Mouse (Mus musculus) central nervous system, embryonic 14 days (tissue): Measurements from ENCODE around the gene Actl11. TPM values are rescaled to one million over a fixed set of nuclear protein-coding genes. Genes with fewer than 3 reads are reported as not detected.

Experiments
- polyA plus RNA-seq: library from polyadenylated mRNA; depleted of rRNA; stranded (reverse); fragments of >200 nt; gene quantifications from 2 replicates; pipeline ENCODE4 v1.2.3, GENCODE M21; 2012; rRNA removed

Gene Actl11
- not detected in 2 replicates for polyA plus RNA-seq

DNA sequence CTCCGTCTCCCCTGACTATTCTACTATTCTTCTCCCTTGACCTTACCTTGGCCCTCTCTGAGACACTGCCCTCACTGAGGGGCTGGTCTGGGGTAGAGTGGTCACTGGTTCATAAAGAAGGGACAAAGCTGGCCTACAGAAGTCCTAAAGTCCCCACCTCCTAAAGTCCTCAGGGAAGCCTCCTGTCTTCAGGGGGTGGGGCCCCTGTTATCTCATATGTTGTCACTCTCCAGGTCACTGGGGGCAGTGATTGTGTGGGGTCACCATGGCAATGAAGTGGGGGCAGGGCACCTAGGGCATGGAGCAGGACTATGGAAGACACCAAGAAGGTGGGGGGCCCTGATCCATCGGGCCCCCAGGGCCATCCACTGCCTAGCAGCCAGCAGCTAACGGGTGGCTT is at the start of gene Actl11:
Gene Actl11, plus strand, starts transcription at position 301 of the 400 bp plus-strand sequence.

DNA sequence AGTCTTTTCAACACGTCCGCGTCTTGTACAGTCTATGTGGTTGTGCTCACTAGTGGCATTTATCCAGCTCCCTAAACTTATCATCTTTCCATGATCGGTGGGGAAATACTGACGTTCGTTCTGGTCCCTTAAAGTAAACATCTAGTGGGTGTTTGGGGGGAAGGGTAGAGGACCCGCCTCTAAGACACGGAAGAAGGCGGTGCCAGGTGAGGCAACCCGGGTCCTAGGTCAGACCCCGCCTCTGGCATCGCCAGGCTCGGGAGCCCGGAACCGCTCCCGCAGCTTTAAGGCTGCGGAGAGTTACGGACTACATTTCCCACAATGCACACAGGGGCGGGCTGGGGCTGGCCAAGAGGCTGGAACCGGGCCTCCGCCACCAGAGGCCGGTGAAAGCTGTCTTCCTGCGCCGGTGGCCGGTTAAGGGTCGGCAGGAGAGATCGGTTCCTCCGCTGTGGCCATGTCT is 40.4 kb upstream of the Actl11 start, which contains the start of gene Mon1a:
Gene Mon1a, plus strand, starts transcription at position 348 of the 463 bp plus-strand sequence.

DNA sequence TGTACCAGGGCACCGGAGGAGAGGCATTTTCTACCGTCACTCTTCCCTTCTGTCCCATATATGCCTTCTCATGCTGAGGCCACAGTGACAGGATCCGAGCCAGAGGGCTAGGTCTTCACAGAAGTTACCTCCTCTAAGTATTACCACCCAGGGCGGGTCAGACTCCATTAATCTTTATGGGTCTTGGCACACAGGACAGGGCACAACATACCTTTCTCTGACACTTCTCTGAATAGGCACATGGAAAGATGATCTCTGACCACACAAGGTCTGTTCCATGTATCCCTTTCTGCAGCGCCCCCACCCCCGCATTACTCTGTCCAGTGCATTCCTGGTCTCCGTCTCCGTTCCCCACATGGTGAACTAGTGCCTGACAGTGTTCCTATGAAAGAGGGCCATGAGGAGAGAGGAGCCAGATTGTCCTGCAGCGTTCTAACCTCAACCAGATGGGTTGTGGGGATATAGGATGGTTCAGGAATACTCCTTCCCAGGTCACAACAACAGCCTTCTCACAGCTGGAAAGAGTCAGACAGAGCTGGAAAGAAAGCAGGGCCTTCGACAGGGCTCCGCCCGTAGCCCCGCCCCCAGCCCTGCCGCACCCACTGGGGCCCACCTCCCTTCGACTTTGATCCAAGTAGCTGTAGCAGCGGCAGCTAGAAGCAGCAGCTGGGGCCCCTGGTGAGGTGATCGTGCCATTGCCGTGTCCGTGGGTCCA is 21.9 kb upstream of the Actl11 start, which contains the start of gene Mst1r:
Gene Mst1r, plus strand, starts transcription at position 622 of the 715 bp plus-strand sequence.

DNA sequence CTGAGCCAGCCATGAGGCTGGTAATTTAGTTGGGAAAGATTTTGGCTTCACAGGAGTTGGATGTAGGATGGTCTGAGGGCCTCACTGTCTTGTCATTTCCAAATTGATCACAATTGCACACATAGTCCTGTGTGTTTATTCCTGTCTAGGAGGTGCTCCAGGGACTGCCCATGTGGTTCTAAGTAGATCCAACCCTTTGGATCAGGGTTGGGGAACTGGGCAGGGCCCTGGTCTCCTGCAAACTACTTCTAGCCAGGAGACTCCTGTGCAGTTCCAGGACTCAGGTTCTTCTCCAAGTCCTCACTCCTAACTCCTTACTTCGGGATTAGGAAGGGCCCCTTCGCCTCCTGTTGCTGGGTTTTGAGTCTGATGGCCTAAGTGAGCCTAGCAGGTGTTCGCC is 7.1 kb downstream of the Actl11 start, which contains the start of gene Camkv:
Gene Camkv, plus strand, starts transcription at position 301 of the 400 bp plus-strand sequence.

GRCm38 (mm10) chr9:107949922-107950235 is 21.6 kb downstream of the Actl11 start, which contains the start of gene Traip:
TSS of gene Traip (plus strand) at chr9:107950136.

GRCm38 (mm10) chr9:107975399-107976386 is 47.4 kb downstream of the Actl11 start, which contains the start of gene Uba7:
TSS of gene Uba7 (plus strand) at chr9:107975505.

Other genes with a start within 250 kb of the Actl11 start
- 0.13 and 0.43 TPM in 2 replicates for gene Gnat1, start 248.8 kb upstream of the Actl11 start, polyA plus RNA-seq
- 112 and 151 TPM in 2 replicates for gene Sema3f, start 218.0 kb upstream of the Actl11 start, polyA plus RNA-seq
- gene Rbm5, start 157.5 kb upstream of the Actl11 start, polyA plus RNA-seq: 205 and 224 TPM in 2 replicates
- gene Rbm6, start 55.2 kb upstream of the Actl11 start, polyA plus RNA-seq: 91.0 and 99.6 TPM in 2 replicates
- gene Mon1a, start 40.3 kb upstream of the Actl11 start, polyA plus RNA-seq: 26.7 and 28.3 TPM in 2 replicates
- 4.7 and 6.4 TPM in 2 replicates for gene Mst1r, start 21.6 kb upstream of the Actl11 start, polyA plus RNA-seq
- gene Camkv, start 7.2 kb downstream of the Actl11 start, polyA plus RNA-seq: 39.4 and 49.6 TPM in 2 replicates
- gene Traip, start 21.7 kb downstream of the Actl11 start, polyA plus RNA-seq: 10.0 and 10.4 TPM in 2 replicates
- 7.9 and 12.2 TPM in 2 replicates for gene Uba7, start 47.0 kb downstream of the Actl11 start, polyA plus RNA-seq
- gene Gm20661, start 54.6 kb downstream of the Actl11 start, polyA plus RNA-seq: 1.3 and 3.4 TPM in 2 replicates
- gene Inka1, start 57.4 kb downstream of the Actl11 start, polyA plus RNA-seq: 15.0 and 28.7 TPM in 2 replicates
- gene Cdhr4, start 64.0 kb downstream of the Actl11 start, polyA plus RNA-seq: 6.2 and 14.1 TPM in 2 replicates
- gene Gm20662, start 67.9 kb downstream of the Actl11 start, polyA plus RNA-seq: 1.7 and 3.8 TPM in 2 replicates
- 129 and 135 TPM in 2 replicates for gene Ip6k1, start 74.0 kb downstream of the Actl11 start, polyA plus RNA-seq
- 19.9 and 21.8 TPM in 2 replicates for gene Gmppb, start 120.8 kb downstream of the Actl11 start, polyA plus RNA-seq
- 3.4 and 3.7 TPM in 2 replicates for gene Amigo3, start 124.7 kb downstream of the Actl11 start, polyA plus RNA-seq
- gene Mst1, start 152.0 kb downstream of the Actl11 start, polyA plus RNA-seq: 0.05 and 0.11 TPM in 2 replicates
- gene Rnf123, start 154.9 kb downstream of the Actl11 start, polyA plus RNA-seq: 78.9 and 79.2 TPM in 2 replicates
- gene Apeh, start 166.1 kb downstream of the Actl11 start, polyA plus RNA-seq: 63.5 and 70.3 TPM in 2 replicates